Mouse (Mus musculus) midbrain, embryonic 15.5 days (tissue): Measurements from ENCODE around the gene Hes2. TPM values are rescaled to one million over a fixed set of nuclear protein-coding genes. Genes with fewer than 3 reads are reported as not detected.

Source experiments
- ATAC-seq: fragments of 200-750 bp; cut with Nextera tagmentation; replicated peaks from 2 replicates; pipeline ENCODE4 v1.8.0; 2017; ENCODE audit warnings: moderate TSS enrichment
- H3K27ac ChIP-seq: fragments of 300-500 bp; sonication (generic); 2 replicates; pipeline ENCODE4 v1.5.1; 2015; ENCODE audit warnings: mild to moderate bottlenecking, inconsistent platforms
- H3K27me3 ChIP-seq: fragments of 300-500 bp; sonication (generic); replicated peaks from 2 replicates; pipeline ENCODE4 v1.6.1; 2015; ENCODE audit warnings: inconsistent platforms
- H3K36me3 ChIP-seq: fragments of 300-500 bp; sonication (generic); replicated peaks from 2 replicates; pipeline ENCODE4 v1.6.1; 2015; ENCODE audit warnings: inconsistent platforms
- H3K4me1 ChIP-seq: fragments of 300-500 bp; sonication (generic); 2 replicates; pipeline ENCODE4 v1.6.1; 2015; ENCODE audit warnings: inconsistent platforms
- H3K4me2 ChIP-seq: fragments of 300-500 bp; sonication (generic); 2 replicates; pipeline ENCODE4 v1.6.1; 2015; ENCODE audit warnings: inconsistent platforms, mild to moderate bottlenecking, moderate library complexity
- H3K4me3 ChIP-seq: fragments of 300-500 bp; sonication (generic); 2 replicates; pipeline ENCODE4 v1.5.1; 2015; ENCODE audit warnings: mild to moderate bottlenecking, inconsistent platforms
- H3K9ac ChIP-seq: fragments of 300-500 bp; sonication (generic); 2 replicates; pipeline ENCODE4 v1.6.1; 2015; ENCODE audit warnings: mild to moderate bottlenecking, inconsistent platforms
- H3K9me3 ChIP-seq: fragments of 300-500 bp; sonication (generic); 2 replicates; pipeline ENCODE4 v1.6.1; 2016; ENCODE audit warnings: inconsistent platforms
- WGBS: fragments of 180-500 bp; shearing (Covaris S2); methylation state at CpG from one replicate; pipeline ENCODE4 v1.1.7; 2015; ENCODE audit warnings: mixed read lengths; 5-methylcytosine and 5-hydroxymethylcytosine counted together
- polyA plus RNA-seq: library from polyadenylated mRNA; unstranded; fragments of >200 nt; fragmentation: Nextera tagmentation; extraction: Ambion mirVana; gene quantifications from 2 replicates; pipeline ENCODE4 v1.2.1, GENCODE M21; 2015

Hes2 gene
- polyA plus RNA-seq, 1 experiment from 2014 or later = not detected

DNA sequence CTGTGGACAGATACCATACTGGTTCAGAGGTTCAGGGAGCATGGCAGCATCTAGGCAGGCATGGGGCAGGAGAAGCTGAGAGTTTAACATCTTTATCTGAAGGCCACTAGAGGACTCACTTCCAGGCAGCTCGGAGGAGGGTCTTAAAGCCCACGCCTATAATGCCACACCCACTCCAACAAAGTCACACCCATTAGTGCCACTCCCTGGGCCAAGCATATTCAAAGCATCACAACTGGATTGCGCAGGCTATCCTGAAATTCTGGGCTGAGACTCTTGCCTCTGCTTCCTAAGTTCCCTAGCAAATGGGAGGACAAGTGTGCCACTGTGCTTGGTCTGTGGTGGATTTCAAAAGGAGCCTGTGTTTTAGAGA, 26.5 kb downstream of the Hes2 start:
- ATAC-seq = peak; percentile 16
- WGBS = 15% methylated on average over 3 of the region's 3 CpGs
- Histone ChIP-seq H3K27ac (peak overlapping the region; percentile 66; the same call in 1 of the 2 replicates), H3K4me2 (peak overlapping the region; percentile 26; the same call in 1 of the 2 replicates), H3K36me3 (no peaks in the 10 kb centered on the region; the same call in 1 of the 2 replicates), H3K4me1 (peaks cover 27% of the 10 kb centered on the region), H3K9me3 (no peaks in the 10 kb centered on the region), H3K9ac (no peak overlapping the region), H3K4me3 (no peak overlapping the region), H3K27me3 (no peaks in the 10 kb centered on the region)

DNA sequence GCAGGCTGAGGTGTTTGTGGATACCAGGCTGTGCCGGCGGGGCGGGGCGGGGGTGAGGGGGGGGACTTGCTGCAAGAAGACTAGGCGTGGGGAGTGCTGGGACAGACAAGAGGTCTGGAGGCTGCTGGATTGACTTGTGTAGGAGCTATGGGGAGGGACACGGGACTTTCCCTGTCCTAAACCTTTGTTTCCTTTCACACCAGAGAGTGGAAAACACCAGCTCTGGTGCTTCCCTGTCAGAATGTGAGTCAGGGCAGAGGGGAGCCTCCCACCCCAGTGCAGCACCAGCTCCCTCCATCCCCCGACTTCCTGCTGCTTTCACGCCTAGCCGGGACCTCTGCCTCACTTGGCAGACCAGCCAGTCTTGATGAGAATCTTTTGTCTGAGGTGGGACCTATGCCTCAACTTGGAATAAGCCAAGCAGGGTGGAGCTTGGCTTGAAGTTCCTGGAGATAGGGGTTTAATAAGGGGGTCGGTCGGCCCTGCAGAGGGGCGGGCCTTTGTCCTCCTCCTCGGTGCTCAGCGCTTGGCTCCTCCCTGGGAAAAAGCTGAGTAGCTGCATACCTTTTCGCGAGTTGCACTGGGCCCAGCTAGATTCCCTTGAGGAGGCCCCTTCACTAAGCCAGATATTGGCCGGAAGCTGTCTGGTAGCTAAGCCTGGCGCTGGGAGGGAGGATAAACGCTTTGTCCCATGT, 27.0 kb downstream of the Hes2 start:
- ATAC-seq = peak; percentile 55
- Histone ChIP-seq H3K36me3 (no peaks in the 10 kb centered on the region; the same call in 1 of the 2 replicates), H3K4me3 (0 out of 2 replicates have a peak overlapping the region, but pooled peaks have one; percentile 5)

DNA sequence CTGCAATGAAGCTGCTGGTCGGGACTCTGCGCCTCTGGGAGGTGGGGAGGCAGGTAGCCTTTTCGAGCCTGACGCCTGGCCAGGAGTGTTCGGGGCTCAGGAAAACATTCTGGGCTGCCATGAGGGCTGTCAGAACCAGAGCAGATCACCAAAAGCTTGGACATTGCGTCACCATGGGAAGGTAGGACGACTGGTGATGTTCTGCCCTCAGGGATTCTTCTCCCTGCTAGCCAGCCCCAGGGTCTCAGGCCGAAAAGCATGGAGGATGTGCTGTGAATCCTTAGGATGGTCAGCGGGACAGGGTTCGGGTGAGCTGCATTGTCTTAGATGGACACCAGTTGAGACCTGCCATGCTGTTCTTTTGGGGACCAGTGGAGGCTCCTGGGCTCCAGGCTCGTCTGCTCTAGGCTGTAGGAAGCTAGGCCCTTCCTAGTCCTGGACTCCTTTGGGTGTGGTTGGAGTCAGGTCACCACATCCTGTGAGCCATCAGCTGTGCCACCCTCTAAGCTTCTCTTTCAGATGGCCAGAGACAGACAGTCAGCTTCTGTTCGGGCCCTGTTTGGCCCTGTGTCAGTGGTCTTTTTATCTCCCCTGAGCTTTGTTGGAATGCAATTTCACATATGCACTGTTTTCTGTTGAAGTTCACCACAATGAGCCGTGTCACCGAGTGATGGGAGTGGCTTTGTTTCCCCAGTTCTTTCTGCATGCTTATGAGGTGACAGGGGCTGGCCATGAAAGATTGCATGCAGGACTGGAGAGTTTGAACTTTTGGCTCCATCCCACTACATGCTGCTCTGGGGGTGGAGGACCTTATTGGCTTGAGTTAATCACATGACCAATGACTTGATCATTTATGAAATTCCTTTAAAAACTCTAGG, 27.8 kb downstream of the Hes2 start:
- 34% methylated on average over 14 of the region's 14 CpGs for WGBS
- peaks cover 20% of the 10 kb centered on the region for H3K4me1 ChIP-seq
- ATAC-seq = no peak
- H3K36me3 ChIP-seq = no peaks in the 10 kb centered on the region
- 0 out of 2 replicates have a peak overlapping the region, but pooled peaks have one; percentile 5 for H3K4me3 ChIP-seq
- peak overlapping the region; percentile 0; the same call in 1 of the 2 replicates for H3K9ac ChIP-seq
- H3K27me3 ChIP-seq = no peaks in the 10 kb centered on the region
- peak overlapping the region; percentile 26 for H3K4me2 ChIP-seq
- peak overlapping the region; percentile 66 for H3K27ac ChIP-seq
- no peaks in the 10 kb centered on the region for H3K9me3 ChIP-seq

More for the DNA sequence above, 27.0 kb downstream of the Hes2 start:
- H3K4me2 ChIP-seq = peak overlapping the region; percentile 26
- WGBS = 5% methylated on average over 19 of the region's 19 CpGs
- H3K9ac ChIP-seq = peak overlapping the region; percentile 0; the same call in 1 of the 2 replicates
- H3K27ac ChIP-seq = peak overlapping the region; percentile 66
- no peaks in the 10 kb centered on the region for H3K9me3 ChIP-seq
- peaks cover 23% of the 10 kb centered on the region for H3K4me1 ChIP-seq
- no peaks in the 10 kb centered on the region for H3K27me3 ChIP-seq

DNA sequence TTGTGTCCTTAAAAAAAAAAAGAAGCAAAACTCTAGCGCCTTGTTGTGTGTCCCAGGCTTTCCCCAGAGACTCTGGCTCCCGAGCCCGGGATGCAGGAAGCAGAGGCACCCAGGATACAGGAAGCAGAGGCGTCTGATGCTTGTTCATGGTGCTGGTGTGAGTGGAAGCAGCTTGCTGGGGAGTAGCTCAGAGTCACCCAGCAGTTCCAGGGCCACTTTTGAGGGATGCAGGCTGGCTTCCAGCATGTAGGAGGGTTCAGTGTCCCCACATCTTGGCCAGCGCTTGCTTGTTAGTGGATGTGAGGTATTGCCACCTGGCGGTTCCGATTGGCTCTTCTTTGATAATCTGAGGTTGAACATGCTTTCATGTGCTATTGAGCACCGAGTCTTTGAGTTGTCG, 28.5 kb downstream of the Hes2 start:
- no peak for ATAC-seq
- H3K27ac ChIP-seq = no peak overlapping the region
- no peak overlapping the region for H3K9ac ChIP-seq
- H3K9me3 ChIP-seq = no peaks in the 10 kb centered on the region
- peaks cover 20% of the 10 kb centered on the region for H3K4me1 ChIP-seq
- 88% methylated on average over 9 of the region's 9 CpGs for WGBS
- H3K4me3 ChIP-seq = no peak overlapping the region
- no peaks in the 10 kb centered on the region for H3K27me3 ChIP-seq
- no peak overlapping the region for H3K4me2 ChIP-seq
- H3K36me3 ChIP-seq = no peaks in the 10 kb centered on the region

DNA sequence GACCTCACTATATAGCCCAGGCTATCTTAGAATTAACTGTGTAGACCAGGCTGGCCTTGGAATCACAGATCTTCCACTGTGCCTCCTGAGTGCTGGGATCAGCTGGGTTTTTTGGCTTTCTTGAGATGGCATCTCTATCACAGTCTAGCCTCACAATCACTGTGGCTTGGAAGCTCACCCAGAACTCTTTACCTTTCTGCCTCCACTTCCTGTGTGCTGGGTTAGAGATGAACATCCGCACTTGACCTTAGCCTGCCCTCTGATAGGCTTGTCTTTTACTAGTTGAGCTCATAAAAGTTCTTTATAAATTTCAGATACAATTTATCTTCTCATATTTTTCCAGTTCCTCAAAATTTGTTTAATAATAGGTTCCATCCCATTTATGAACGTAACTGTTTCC, 30.0 kb downstream of the Hes2 start:
- H3K36me3 ChIP-seq = no peaks in the 10 kb centered on the region
- 99% methylated on average over 2 of the region's 2 CpGs for WGBS
- H3K4me3 ChIP-seq = no peak overlapping the region
- H3K27ac ChIP-seq = no peak overlapping the region
- no peak overlapping the region for H3K4me2 ChIP-seq
- H3K9ac ChIP-seq = no peak overlapping the region
- no peak for ATAC-seq
- peaks cover 20% of the 10 kb centered on the region for H3K4me1 ChIP-seq
- no peaks in the 10 kb centered on the region for H3K27me3 ChIP-seq
- no peaks in the 10 kb centered on the region for H3K9me3 ChIP-seq

DNA sequence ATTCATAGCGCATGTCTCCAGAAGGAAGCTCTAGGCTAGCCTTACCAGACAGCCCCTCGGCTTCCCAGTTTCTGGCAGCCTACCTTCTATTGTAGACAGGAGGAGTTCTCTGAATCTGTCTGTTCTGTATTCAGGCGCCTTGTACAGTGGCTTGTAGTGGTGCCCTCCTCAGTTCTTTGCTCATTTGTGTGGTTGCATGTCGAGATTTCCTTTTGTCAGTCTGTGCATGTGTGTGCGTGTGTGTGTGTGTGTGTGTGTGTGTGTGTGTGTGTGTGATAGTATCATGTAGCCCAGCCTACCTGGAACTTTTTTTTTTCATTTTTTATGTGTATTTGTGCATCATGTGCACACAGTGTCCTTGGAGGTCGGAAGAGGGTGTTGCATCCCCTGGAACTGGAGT, 30.4 kb downstream of the Hes2 start:
- WGBS = 80% methylated on average over 6 of the region's 6 CpGs
- Histone ChIP-seq H3K4me3 (no peak overlapping the region), H3K27me3 (no peaks in the 10 kb centered on the region), H3K9ac (no peak overlapping the region), H3K9me3 (no peaks in the 10 kb centered on the region), H3K36me3 (no peaks in the 10 kb centered on the region), H3K4me2 (no peak overlapping the region), H3K27ac (no peak overlapping the region), H3K4me1 (peaks cover 20% of the 10 kb centered on the region)
- ATAC-seq = no peak

DNA sequence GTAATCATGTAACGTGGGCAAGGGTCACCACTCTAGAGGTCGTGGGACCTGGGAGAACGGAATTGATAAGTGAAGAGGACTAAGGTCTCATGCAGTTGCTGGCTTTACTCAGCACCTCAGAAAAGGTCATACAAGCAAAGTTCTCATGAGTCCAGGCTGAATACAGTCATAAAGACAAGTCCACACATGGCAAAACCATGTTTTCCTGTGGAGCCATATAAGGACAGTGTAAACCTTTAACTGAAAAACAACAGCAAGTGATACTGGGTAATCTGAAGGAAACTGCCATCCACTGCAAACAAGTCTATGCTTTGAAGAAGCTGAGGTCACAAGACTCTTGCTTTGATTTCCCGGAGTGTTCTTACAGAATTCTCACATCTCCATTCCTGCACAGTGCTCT, 31.0 kb downstream of the Hes2 start:
- peaks cover 20% of the 10 kb centered on the region for H3K4me1 ChIP-seq
- 92% methylated on average over 4 of the region's 4 CpGs for WGBS
- no peak overlapping the region for H3K4me3 ChIP-seq
- H3K9ac ChIP-seq = no peak overlapping the region
- H3K9me3 ChIP-seq = no peaks in the 10 kb centered on the region
- no peak overlapping the region for H3K27ac ChIP-seq
- no peaks in the 10 kb centered on the region for H3K27me3 ChIP-seq
- H3K4me2 ChIP-seq = no peak overlapping the region
- H3K36me3 ChIP-seq = no peaks in the 10 kb centered on the region
- ATAC-seq = no peak

DNA sequence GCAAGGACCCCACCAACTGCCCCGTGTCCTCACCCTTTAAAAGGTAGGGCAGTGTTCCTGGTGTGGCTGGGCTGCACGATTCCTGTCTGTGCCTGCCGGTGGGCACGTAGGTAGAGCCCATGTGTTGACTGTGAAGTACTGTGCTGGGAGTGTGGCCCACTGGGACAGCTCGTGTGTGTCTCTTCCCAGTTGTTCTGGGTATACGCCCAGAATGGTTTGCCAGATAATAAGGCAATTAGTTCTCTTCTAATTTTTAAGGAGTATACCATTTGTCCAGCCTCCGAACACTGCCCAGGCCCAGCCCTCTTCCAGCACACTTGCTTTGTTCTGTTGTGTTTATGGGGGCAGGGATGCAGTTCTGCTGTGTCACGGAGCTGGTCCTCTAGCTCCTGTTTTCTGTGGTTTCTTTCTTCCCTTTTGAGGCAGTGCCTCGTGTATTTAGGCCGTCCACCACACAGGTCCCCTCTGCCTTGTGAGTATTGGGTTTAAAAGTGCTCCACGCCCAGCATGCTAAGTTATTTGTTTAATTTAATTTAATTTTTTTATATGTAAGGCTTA, 31.5 kb downstream of the Hes2 start:
- Histone ChIP-seq H3K36me3 (no peaks in the 10 kb centered on the region), H3K9me3 (no peaks in the 10 kb centered on the region), H3K27ac (no peak overlapping the region), H3K9ac (no peak overlapping the region), H3K4me2 (no peak overlapping the region), H3K27me3 (no peaks in the 10 kb centered on the region), H3K4me1 (peaks cover 17% of the 10 kb centered on the region), H3K4me3 (no peak overlapping the region)
- WGBS = 70% methylated on average over 11 of the region's 11 CpGs
- ATAC-seq = no peak

DNA sequence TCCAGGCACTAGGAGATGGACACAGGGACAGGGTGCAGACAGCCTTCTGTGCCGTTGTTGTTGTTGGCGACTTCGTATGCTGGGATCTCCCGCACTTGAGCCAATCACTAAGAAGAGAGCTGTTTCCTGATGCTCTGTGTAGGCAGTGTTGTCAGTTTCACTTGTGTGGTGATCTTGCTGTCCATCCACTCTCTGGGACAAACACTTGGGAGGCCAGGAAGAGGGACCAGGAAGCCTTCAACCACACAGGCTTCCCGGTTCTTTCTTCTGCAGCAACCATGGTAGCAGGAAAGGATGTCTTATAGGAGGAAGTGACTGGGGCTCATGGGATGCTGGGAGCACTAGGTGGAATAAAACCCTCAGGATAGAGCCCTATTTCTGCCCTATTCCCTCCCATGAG, 32.0 kb downstream of the Hes2 start:
- Histone ChIP-seq H3K4me2 (no peak overlapping the region), H3K27me3 (no peaks in the 10 kb centered on the region), H3K4me1 (peaks cover 12% of the 10 kb centered on the region), H3K9ac (no peak overlapping the region), H3K9me3 (no peaks in the 10 kb centered on the region), H3K36me3 (no peaks in the 10 kb centered on the region), H3K27ac (no peak overlapping the region), H3K4me3 (no peak overlapping the region)
- 75% methylated on average over 5 of the region's 5 CpGs for WGBS
- ATAC-seq = no peak

DNA sequence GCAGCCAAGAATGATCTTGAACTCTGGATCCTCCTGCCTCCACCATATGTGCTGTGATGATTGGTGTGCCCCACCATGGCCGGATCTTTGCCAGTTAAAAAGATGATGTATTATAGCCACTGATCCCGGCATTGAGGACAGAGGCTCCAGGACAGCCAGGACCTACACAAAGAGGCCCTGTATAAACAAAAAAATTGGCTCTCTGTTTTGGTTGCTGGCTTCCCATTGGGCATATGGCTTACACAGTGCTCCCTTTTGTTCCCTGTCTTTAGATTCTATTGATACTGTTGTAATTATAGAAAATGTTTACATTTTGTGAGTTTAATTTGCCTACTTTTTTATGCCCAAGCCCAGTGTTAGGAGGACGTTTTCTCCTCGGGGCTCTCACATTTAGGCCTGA, 33.9 kb downstream of the Hes2 start:
- Histone ChIP-seq H3K27ac (no peak overlapping the region), H3K4me2 (no peak overlapping the region), H3K27me3 (no peaks in the 10 kb centered on the region), H3K9me3 (no peaks in the 10 kb centered on the region), H3K4me1 (no peaks in the 10 kb centered on the region; the same call in 1 of the 2 replicates), H3K9ac (no peak overlapping the region), H3K4me3 (no peak overlapping the region), H3K36me3 (no peaks in the 10 kb centered on the region)
- 47% methylated on average over 4 of the region's 4 CpGs for WGBS
- ATAC-seq = no peak

DNA sequence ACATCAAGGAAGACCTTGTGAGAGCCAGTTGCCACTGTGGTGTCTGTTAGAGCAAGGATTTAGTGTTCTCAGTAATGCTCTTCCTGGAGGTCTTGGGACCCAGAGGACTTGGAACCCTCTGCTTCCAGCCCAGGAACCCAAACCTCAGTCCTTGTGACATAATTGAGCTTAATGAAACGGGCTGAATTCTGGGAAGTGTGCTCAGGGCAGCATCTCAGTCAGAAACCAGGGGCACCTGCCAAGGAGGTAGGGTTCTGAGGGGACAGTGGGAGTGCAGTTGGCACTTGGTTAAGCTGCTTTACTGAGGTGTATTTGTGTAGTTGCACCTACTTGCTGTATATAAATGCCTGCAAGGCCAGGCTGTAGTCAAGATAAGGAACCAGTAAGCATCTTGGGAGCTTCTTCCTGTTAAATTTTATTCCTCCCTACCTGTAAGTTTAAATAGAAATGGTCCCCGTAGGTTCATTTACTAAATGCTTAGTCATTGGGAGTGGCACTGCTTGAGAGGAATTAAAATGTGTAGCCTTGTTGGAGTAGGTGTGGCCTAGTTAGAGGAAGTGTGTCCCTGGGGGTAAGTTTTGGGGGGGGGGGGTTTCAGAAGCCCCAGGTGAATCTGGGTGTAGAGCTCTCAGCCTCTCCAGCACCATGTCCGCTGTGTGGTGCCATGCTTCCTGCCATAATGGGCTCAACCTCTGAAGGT, 36.0 kb downstream of the Hes2 start:
- H3K36me3 ChIP-seq = no peaks in the 10 kb centered on the region
- H3K4me1 ChIP-seq = no peaks in the 10 kb centered on the region; the same call in 1 of the 2 replicates
- no peak overlapping the region for H3K4me2 ChIP-seq
- no peak overlapping the region for H3K9ac ChIP-seq
- 90% methylated on average over 3 of the region's 3 CpGs for WGBS
- no peaks in the 10 kb centered on the region for H3K27me3 ChIP-seq
- H3K9me3 ChIP-seq = no peaks in the 10 kb centered on the region
- ATAC-seq = no peak
- H3K4me3 ChIP-seq = no peak overlapping the region
- H3K27ac ChIP-seq = no peak overlapping the region

DNA sequence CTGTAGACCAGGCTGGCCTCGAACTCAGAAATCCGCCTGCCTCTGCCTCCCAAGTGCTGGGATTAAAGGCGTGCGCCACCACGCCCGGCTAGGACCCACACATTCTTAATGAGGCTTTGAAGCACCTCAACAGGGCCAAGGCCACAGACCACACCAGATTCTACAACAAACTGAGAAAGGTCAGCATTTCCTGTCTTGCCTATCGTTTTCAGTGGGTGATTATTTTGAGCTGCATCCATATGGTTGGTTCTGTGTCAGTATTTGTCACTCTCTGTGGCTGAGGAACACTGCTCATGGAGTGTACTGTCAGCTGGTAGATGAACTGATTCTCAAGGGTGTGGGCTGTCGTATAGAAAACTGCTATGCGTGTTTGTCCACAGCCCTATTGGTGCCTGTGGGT, 37.6 kb downstream of the Hes2 start:
- Histone ChIP-seq H3K36me3 (no peaks in the 10 kb centered on the region), H3K27me3 (no peaks in the 10 kb centered on the region), H3K9ac (no peak overlapping the region), H3K9me3 (no peaks in the 10 kb centered on the region), H3K4me1 (peaks cover 3% of the 10 kb centered on the region; the same call in 1 of the 2 replicates), H3K4me3 (no peak overlapping the region), H3K4me2 (no peak overlapping the region), H3K27ac (no peak overlapping the region)
- 93% methylated on average over 9 of the region's 9 CpGs for WGBS
- ATAC-seq = no peak
